Mouse (Mus musculus) embryonic facial prominence, embryonic 13.5 days (tissue): ENCODE data around the gene Cacna1i. TPM values are rescaled to one million over a fixed set of nuclear protein-coding genes. Genes with fewer than 3 reads are reported as not detected.

Experiments used
- ATAC-seq: fragments of 200-750 bp; cut with Nextera tagmentation; 2 replicates; pipeline ENCODE4 v1.8.0; 2017; ENCODE audit warnings: low read depth; ENCODE audit not compliant: insufficient number of reproducible peaks, insufficient read depth, low FRiP score, low TSS enrichment
- H3K27ac ChIP-seq: fragments of 300-500 bp; sonication (generic); 2 replicates; pipeline ENCODE4 v1.5.1; 2015; ENCODE audit warnings: moderate library complexity, mild to moderate bottlenecking, inconsistent platforms
- H3K27me3 ChIP-seq: fragments of 300-500 bp; sonication (generic); 2 replicates; pipeline ENCODE4 v1.6.1; 2015; ENCODE audit warnings: mild to moderate bottlenecking, inconsistent platforms
- H3K36me3 ChIP-seq: fragments of 300-500 bp; sonication (generic); 2 replicates; pipeline ENCODE4 v1.6.1; 2015; ENCODE audit warnings: mild to moderate bottlenecking, inconsistent platforms
- H3K4me1 ChIP-seq: fragments of 300-500 bp; sonication (generic); 2 replicates; pipeline ENCODE4 v1.6.1; 2015; ENCODE audit warnings: inconsistent platforms
- H3K4me2 ChIP-seq: fragments of 300-500 bp; sonication (generic); 2 replicates; pipeline ENCODE4 v1.6.1; 2015; ENCODE audit warnings: moderate library complexity, mild to moderate bottlenecking, inconsistent platforms
- H3K4me3 ChIP-seq: fragments of 300-500 bp; sonication (generic); 2 replicates; pipeline ENCODE4 v1.5.1; 2015; ENCODE audit warnings: mild to moderate bottlenecking, inconsistent platforms
- H3K9ac ChIP-seq: fragments of 300-500 bp; sonication (generic); 2 replicates; pipeline ENCODE4 v1.6.1; 2015; ENCODE audit warnings: mild to moderate bottlenecking, inconsistent platforms
- H3K9me3 ChIP-seq: fragments of 300-500 bp; sonication (generic); 2 replicates; pipeline ENCODE4 v1.6.1; 2016; ENCODE audit warnings: inconsistent platforms
- WGBS: fragments of 180-500 bp; shearing (Covaris S2); methylation state at CpG from one replicate; pipeline ENCODE4 v1.1.7; 2015; ENCODE audit warnings: mixed read lengths; 5-methylcytosine and 5-hydroxymethylcytosine counted together
- polyA plus RNA-seq: library from polyadenylated mRNA; unstranded; fragments of >200 nt; fragmentation: Nextera tagmentation; extraction: Ambion mirVana; gene quantifications from 2 replicates; pipeline ENCODE4 v1.2.1, GENCODE M21; 2015

Gene Cacna1i
- polyA plus RNA-seq, 1 experiment from 2014 or later: not detected

DNA sequence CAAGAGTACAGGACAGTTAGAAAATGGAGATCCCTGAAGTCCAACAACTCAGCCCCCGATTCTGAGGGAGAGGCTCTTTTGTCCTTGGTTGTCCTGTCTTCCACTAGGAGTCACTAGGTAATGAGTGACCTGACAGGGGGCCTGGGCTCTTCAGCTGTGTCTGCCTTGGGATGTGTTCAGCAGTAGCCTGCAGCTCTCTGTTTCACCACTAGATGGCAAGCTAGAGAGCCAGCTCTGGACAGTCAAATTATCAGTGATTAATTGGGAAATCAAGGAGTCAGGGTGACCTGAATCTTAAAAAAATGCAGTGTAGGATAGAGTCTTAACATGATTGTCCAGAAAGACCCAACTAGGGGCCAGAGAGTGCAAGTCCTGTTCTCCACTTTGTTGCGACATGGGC is 53.3 kb downstream of the Cacna1i start:
- Histone ChIP-seq H3K27ac (no peak overlapping the region), H3K27me3 (no peaks in the 10 kb centered on the region), H3K4me2 (no peak overlapping the region), H3K4me1 (no peaks in the 10 kb centered on the region), H3K9ac (no peak overlapping the region), H3K4me3 (no peak overlapping the region), H3K36me3 (no peaks in the 10 kb centered on the region), H3K9me3 (no peaks in the 10 kb centered on the region)
- WGBS: 70% methylated on average over 2 of the region's 2 CpGs
- ATAC-seq: no peak

DNA sequence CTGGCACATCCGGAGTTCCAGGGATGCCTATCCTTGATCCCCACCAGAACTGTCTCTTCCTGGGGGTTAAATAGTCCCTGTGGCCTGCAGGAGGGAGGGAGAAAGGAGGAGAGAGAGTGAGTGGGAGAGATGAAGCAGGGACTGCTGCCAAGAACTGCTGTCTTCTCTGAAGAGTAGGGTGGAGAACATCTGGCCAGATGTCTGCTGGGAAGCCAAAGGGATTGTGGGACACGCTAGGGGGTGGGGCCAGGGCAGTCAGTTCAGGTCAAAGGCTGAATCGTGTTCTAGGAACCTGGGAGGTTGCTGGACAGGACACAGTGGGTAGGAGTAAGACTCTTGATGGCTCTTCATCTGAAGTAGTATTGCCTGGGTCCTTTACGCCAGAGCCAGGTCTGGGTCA is 55.4 kb downstream of the Cacna1i start:
- Histone ChIP-seq H3K27me3 (0 out of 2 replicates have a peak, but pooled peaks cover 4% of the 10 kb centered on the region), H3K4me1 (no peaks in the 10 kb centered on the region), H3K36me3 (no peaks in the 10 kb centered on the region), H3K4me3 (no peak overlapping the region), H3K4me2 (no peak overlapping the region), H3K9me3 (no peaks in the 10 kb centered on the region), H3K9ac (no peak overlapping the region), H3K27ac (no peak overlapping the region)
- 82% methylated on average over 4 of the region's 4 CpGs for WGBS
- ATAC-seq: no peak

DNA sequence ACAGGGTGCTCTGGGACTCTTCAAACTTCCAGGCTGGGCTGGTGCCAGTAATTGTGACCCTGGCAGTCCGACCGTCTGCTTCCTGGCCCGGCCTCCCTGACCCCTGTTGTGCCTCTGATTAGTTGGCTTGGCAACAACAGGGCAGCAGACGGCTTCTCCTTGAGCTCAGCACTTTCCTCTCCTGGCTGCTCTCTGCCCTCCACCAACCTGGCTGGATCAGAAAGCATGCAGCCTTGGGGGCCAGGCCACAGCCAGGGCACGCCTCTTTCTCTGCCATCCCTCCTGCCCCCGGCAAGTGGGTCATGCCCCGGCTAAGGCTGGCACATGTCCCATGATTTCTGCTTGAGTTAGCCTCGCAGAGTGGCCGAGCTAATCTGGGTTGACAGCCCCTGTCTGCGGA is 56.0 kb downstream of the Cacna1i start:
- Histone ChIP-seq H3K27ac (no peak overlapping the region), H3K27me3 (0 out of 2 replicates have a peak, but pooled peaks cover 4% of the 10 kb centered on the region), H3K4me2 (no peak overlapping the region), H3K9ac (no peak overlapping the region), H3K9me3 (no peaks in the 10 kb centered on the region), H3K36me3 (no peaks in the 10 kb centered on the region), H3K4me3 (no peak overlapping the region), H3K4me1 (no peaks in the 10 kb centered on the region)
- WGBS: 40% methylated on average over 10 of the region's 10 CpGs
- ATAC-seq: no peak

DNA sequence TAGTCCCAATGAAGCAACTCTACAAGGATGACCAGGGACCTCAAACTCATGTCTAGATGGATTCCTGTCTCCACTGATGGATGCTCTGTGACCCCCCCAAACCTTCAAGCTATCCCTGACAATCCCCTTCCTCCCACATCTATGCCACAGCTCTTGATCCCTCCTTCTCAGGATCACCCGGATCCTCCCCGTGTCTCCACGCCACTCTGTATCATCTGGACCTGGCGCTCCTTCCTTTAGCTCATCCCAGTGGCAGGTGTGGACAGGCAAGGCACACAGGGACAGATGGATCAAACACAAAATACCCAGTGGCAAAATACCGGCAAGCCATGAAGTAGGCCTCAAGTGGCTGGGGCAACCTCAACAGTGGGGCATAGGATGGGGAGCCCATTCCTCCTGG is 56.7 kb downstream of the Cacna1i start:
- H3K9me3 ChIP-seq: no peaks in the 10 kb centered on the region
- ATAC-seq: no peak
- no peak overlapping the region for H3K27ac ChIP-seq
- H3K4me2 ChIP-seq: no peak overlapping the region
- H3K9ac ChIP-seq: no peak overlapping the region
- 0 out of 2 replicates have a peak, but pooled peaks cover 4% of the 10 kb centered on the region for H3K27me3 ChIP-seq
- 89% methylated on average over 5 of the region's 5 CpGs for WGBS
- H3K36me3 ChIP-seq: no peaks in the 10 kb centered on the region
- H3K4me3 ChIP-seq: no peak overlapping the region
- no peaks in the 10 kb centered on the region for H3K4me1 ChIP-seq

DNA sequence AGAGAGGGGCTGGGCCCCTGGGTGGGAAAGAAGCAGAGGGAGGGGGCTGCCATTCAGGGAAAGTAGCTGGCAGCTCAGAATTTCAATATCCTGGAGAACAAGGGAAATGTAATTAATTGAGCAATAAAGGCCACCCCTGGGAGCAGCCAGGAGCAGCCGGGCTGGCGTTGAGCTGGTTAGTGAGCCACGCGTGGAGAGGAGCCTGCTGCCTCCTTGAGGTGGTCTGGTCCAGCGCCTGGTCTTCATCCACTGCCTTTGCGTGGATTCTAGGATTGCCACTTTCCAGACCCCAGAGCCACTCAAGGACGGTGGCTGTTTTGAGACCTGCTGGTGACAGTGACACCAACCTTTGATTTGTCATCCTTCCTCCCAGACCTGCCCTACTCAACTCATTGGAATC is 59.5 kb downstream of the Cacna1i start:
- Histone ChIP-seq H3K4me3 (no peak overlapping the region), H3K36me3 (no peaks in the 10 kb centered on the region), H3K9me3 (no peaks in the 10 kb centered on the region), H3K9ac (no peak overlapping the region), H3K27ac (no peak overlapping the region), H3K4me1 (no peaks in the 10 kb centered on the region), H3K4me2 (no peak overlapping the region), H3K27me3 (peaks cover 23% of the 10 kb centered on the region)
- ATAC-seq: no peak
- WGBS: 75% methylated on average over 7 of the region's 7 CpGs

DNA sequence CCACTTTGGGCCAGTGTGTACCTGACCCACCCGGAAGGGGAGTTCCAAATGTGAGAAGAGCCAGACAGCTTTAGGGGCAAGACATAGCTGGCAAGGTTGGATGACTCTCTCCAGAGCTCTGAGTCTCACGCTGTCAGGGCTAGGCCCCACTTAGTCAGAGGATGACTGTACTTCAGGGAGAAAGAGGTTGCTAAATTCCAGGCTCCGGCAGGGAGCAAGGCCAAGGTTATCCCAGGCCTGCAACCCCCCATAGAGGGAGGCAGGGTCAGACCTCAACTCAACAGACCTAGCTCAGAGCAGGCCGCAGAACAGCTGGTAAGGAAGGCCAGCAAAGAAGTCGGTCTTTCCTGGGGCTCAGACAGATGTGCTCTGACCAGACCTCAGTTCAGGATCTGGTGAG is 63.4 kb downstream of the Cacna1i start:
- 72% methylated on average over 5 of the region's 5 CpGs for WGBS
- no peak for ATAC-seq
- no peaks in the 10 kb centered on the region for H3K4me1 ChIP-seq
- no peaks in the 10 kb centered on the region for H3K36me3 ChIP-seq
- no peak overlapping the region for H3K27ac ChIP-seq
- H3K4me3 ChIP-seq: no peak overlapping the region
- H3K9ac ChIP-seq: no peak overlapping the region
- H3K4me2 ChIP-seq: no peak overlapping the region
- peaks cover 27% of the 10 kb centered on the region for H3K27me3 ChIP-seq
- H3K9me3 ChIP-seq: no peaks in the 10 kb centered on the region

DNA sequence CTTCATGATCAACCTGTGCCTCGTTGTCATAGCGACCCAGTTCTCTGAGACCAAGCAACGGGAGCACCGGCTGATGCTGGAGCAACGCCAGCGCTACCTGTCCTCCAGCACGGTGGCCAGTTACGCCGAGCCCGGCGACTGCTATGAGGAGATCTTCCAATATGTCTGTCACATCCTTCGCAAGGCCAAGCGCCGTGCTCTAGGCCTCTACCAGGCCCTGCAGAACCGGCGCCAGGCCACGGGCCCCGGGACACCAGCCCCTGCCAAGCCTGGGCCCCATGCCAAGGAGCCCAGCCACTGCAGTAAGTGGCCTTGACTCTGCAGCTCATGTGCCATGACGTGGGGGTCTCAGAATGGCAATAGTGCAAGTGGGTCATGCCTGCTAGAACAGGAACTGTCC is 71.8 kb downstream of the Cacna1i start:
- Histone ChIP-seq H3K4me3 (no peak overlapping the region), H3K9ac (no peak overlapping the region), H3K4me1 (peaks cover 5% of the 10 kb centered on the region; the same call in 1 of the 2 replicates), H3K36me3 (no peaks in the 10 kb centered on the region), H3K27ac (no peak overlapping the region), H3K9me3 (no peaks in the 10 kb centered on the region), H3K27me3 (peaks cover 42% of the 10 kb centered on the region), H3K4me2 (no peak overlapping the region)
- no peak for ATAC-seq
- 90% methylated on average over 19 of the region's 19 CpGs for WGBS

DNA sequence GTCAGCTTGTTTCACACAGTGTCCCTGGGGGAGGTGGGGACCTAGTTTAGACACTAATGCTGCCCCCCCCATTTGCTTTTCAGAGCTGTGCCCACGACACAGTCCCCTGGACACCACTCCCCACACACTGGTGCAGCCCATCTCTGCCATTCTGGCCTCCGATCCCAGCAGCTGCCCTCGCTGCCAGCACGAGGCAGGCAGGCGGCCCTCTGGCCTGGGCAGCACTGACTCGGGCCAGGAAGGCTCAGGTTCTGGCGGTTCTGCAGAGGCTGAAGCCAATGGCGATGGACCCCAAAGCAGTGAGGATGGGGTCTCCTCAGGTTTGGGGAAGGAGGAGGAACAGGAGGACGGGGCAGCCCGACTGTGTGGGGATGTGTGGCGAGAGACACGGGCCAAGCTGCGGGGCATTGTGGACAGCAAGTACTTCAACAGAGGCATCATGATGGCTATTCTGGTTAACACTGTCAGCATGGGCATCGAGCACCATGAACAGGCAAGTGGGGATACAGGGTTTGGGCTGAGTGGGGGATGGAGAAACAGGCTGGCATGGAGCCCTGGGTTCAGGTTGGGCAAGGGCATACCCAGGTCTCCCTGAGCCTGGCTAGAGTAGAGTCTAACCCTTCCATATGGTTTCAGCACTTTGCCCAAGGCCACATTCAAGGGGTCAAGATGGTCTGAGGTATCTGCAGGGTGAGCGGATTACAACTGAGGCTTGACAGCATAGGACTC is 74.9 kb downstream of the Cacna1i start:
- Histone ChIP-seq H3K9me3 (no peaks in the 10 kb centered on the region), H3K4me1 (peaks cover 5% of the 10 kb centered on the region; the same call in 1 of the 2 replicates), H3K4me2 (no peak overlapping the region), H3K4me3 (no peak overlapping the region), H3K27me3 (peaks cover 37% of the 10 kb centered on the region), H3K27ac (no peak overlapping the region), H3K36me3 (no peaks in the 10 kb centered on the region), H3K9ac (no peak overlapping the region)
- ATAC-seq: no peak
- 86% methylated on average over 15 of the region's 15 CpGs for WGBS

DNA sequence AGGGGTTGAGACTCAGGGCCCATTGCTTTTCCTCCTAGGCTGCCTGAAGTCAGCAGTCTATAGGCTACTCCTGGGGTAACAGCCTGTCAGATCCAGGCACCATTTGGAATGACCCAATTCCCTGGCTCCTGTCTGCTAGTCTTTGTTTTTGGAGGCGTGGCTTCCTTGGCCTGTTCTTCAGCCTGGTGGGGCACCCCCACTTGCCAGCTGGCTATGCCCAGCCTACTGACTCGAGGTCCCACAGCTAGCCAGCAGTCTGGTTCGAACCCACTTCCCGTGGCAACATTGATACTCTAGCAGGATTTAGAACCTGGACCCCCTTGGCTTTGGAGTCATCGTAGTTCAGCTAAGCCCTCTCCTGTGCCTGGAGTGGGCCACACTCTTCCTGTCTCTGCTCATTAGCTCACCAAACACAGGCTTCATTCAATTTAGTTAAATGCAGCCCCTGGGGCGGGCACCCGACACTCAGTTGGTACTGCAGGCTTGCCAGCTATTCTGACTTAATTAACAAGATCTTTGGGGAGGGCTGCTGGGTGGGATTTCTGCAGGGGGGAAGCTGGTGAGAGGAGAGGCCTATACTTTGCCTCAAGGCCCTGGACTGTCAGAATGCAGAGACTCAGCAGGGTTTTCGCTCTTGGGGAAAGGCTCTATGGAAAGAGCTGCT is 75.6 kb downstream of the Cacna1i start:
- Histone ChIP-seq H3K4me2 (no peak overlapping the region), H3K27me3 (peaks cover 41% of the 10 kb centered on the region), H3K9me3 (no peaks in the 10 kb centered on the region), H3K4me1 (peaks cover 5% of the 10 kb centered on the region; the same call in 1 of the 2 replicates), H3K9ac (no peak overlapping the region), H3K36me3 (no peaks in the 10 kb centered on the region), H3K4me3 (no peak overlapping the region), H3K27ac (no peak overlapping the region)
- 54% methylated on average over 8 of the region's 8 CpGs for WGBS
- ATAC-seq: no peak

DNA sequence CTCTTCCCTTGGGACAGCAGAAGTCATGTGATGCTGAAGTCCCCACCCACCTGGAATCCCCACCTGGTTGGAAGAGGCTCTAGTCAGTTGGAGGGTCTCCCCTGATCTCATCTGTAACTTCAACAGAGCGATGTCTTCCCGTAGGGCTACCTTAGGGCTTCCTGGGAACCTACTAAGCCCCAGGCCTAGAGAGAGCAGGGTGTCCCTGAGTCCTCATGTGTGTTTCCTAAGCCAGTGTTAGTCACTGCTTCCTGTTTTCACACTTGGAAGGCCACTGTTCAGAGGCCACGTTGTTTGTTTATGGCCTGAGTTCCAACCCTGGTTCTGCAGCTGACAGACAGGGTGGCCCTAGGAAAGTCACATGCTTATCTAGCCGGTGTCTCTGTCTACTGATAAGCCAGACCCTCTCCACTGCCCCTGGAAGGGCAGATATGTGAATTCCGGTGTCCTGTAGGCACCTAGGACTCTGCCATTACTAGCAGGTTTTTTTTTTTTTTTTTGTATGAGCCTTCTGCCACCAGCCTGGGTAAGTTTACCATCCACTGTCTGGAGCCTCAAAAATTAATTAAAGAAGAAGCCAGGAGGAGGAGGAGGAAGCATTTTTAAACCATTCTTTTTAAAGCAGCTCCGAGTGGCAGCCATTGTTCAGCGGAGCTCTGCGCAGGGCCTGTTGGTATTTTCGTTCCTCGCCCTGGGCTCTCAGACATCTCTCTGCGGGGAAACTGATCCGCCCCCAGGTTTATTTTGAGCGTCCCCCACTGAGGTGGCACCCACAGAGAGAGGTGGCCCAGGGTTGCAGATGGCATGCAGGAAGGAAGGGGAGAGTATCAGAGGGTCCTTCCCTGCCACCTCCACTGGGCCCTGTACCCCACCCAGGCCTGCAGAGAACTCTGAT is 77.0 kb downstream of the Cacna1i start:
- Histone ChIP-seq H3K36me3 (no peaks in the 10 kb centered on the region), H3K9ac (no peak overlapping the region), H3K4me2 (no peak overlapping the region), H3K27ac (no peak overlapping the region), H3K9me3 (no peaks in the 10 kb centered on the region), H3K27me3 (peaks cover 29% of the 10 kb centered on the region), H3K4me1 (peaks cover 8% of the 10 kb centered on the region; the same call in 1 of the 2 replicates), H3K4me3 (no peak overlapping the region)
- no peak for ATAC-seq
- 66% methylated on average over 13 of the region's 13 CpGs for WGBS

DNA sequence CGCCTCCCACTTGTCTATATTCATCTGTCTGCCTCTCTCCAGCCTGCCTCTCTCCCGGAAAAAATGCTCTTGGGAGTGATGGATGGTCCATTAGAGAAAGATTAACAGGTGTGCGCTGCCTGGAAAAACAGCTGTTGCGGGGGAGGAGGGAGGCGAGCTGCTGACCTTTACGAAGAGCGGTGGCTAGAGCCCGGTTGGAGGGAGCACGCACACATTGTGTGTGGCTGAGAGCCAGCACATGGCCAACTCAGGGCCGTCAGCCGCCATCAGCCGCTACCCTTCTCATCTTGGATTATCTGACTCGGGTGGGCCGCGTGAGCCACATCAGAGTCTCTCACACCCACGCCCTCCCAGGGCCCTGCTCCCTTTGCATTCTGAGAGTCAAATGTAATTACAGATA is 79.9 kb downstream of the Cacna1i start:
- H3K9ac ChIP-seq: no peak overlapping the region
- H3K27me3 ChIP-seq: peaks cover 13% of the 10 kb centered on the region
- no peaks in the 10 kb centered on the region for H3K36me3 ChIP-seq
- H3K27ac ChIP-seq: no peak overlapping the region
- WGBS: 46% methylated on average over 16 of the region's 16 CpGs
- no peaks in the 10 kb centered on the region for H3K9me3 ChIP-seq
- no peak for ATAC-seq
- no peak overlapping the region for H3K4me3 ChIP-seq
- peaks cover 8% of the 10 kb centered on the region; the same call in 1 of the 2 replicates for H3K4me1 ChIP-seq
- H3K4me2 ChIP-seq: no peak overlapping the region
